Mouse (Mus musculus): ENCODE measurements at regions not wholly inside any gene's neighbourhood (a gene's known extent, or its start where the extent isn't known, plus 50 kb on each side); places are given as distances from the start of the nearest gene placed in this dataset.

DNA sequence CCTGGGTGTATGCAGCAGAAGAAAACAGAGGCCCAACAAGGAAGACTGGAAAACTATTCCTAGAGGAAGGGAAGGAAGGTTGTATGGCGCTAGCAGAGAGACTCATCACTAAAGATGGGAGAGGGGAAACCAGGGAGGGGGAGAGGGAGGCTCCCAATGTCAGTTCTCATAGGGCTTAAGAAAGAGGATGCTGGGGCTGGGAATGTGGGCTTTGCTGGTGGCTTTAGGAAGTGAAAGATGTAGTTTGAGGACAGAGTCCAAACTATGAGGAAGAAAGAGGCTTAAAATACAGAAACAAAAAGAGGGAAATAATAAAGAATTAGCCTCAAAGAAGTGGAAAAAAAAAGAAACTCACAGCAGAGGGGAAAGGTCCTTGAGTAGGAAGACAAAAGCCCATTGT is 357.0 kb downstream of the Foxo1 start:
- no peak for ATAC-seq
- H3K4me3 ChIP-seq (replicated peaks): no peak overlapping the region
- H3K4me2 ChIP-seq (replicated peaks): no peak overlapping the region
- no peaks in the 10 kb centered on the region for H3K9me3 ChIP-seq
- H3K9ac ChIP-seq (replicated peaks): no peak overlapping the region
- no peaks in the 10 kb centered on the region for H3K4me1 ChIP-seq (replicated peaks)
- no peaks in the 10 kb centered on the region for H3K36me3 ChIP-seq
- 62% methylated on average over 1 of the region's 1 CpGs for WGBS
- H3K27me3 ChIP-seq: no peaks in the 10 kb centered on the region
- H3K27ac ChIP-seq: no peak overlapping the region

GRCm38 (mm10) chr3:52622530-52622929 is 354.4 kb downstream of the Foxo1 start:
- no peak overlapping the region for H3K27ac ChIP-seq
- H3K9ac ChIP-seq (replicated peaks): no peak overlapping the region
- WGBS: 91% methylated on average over 8 of the region's 8 CpGs
- H3K4me1 ChIP-seq (replicated peaks): no peaks in the 10 kb centered on the region
- H3K36me3 ChIP-seq: no peaks in the 10 kb centered on the region
- no peak overlapping the region for H3K4me3 ChIP-seq (replicated peaks)
- no peak for ATAC-seq
- H3K27me3 ChIP-seq: no peaks in the 10 kb centered on the region
- no peaks in the 10 kb centered on the region for H3K9me3 ChIP-seq
- H3K4me2 ChIP-seq (replicated peaks): no peak overlapping the region

DNA sequence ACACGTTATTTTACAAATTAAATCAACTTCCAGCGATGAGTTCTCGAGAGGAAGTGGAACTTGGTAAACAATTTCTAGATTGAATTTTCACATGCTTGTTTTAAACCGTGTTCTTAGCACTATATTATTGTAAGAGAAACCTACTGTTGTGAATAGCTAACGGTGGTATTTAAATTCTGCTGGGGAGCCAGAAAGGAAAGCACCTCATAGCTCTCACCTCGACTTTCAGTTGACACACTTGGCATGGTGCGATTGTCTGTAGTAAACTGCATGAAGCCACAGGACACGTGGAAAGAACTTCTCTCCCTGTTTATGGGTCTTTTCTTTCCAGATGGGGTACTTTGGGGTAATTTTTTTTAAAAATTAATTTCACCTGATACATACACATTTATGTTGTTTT is 353.8 kb downstream of the Foxo1 start:
- no peaks in the 10 kb centered on the region for H3K4me1 ChIP-seq (replicated peaks)
- no peak for ATAC-seq
- no peaks in the 10 kb centered on the region for H3K36me3 ChIP-seq
- 91% methylated on average over 8 of the region's 8 CpGs for WGBS
- no peaks in the 10 kb centered on the region for H3K9me3 ChIP-seq
- no peak overlapping the region for H3K4me2 ChIP-seq (replicated peaks)
- H3K9ac ChIP-seq (replicated peaks): no peak overlapping the region
- no peak overlapping the region for H3K27ac ChIP-seq
- H3K27me3 ChIP-seq: no peaks in the 10 kb centered on the region
- no peak overlapping the region for H3K4me3 ChIP-seq (replicated peaks)

DNA sequence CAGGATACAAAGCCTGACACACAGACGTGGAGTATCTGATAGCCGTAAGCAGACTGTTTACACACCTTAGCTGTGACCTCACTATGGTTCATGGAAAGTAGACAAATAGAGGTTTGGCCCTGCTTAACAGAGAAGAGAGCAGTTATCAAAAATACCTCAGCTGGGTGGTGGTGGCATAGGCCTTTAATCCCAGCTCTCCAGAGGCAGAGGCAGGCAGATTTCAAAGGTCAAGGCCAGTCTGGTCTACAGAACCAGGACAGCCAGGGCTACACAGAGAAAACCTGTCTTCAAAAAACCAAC is 350.7 kb downstream of the Foxo1 start:
- WGBS: 90% methylated on average over 2 of the region's 2 CpGs
- H3K27me3 ChIP-seq: no peaks in the 10 kb centered on the region

DNA sequence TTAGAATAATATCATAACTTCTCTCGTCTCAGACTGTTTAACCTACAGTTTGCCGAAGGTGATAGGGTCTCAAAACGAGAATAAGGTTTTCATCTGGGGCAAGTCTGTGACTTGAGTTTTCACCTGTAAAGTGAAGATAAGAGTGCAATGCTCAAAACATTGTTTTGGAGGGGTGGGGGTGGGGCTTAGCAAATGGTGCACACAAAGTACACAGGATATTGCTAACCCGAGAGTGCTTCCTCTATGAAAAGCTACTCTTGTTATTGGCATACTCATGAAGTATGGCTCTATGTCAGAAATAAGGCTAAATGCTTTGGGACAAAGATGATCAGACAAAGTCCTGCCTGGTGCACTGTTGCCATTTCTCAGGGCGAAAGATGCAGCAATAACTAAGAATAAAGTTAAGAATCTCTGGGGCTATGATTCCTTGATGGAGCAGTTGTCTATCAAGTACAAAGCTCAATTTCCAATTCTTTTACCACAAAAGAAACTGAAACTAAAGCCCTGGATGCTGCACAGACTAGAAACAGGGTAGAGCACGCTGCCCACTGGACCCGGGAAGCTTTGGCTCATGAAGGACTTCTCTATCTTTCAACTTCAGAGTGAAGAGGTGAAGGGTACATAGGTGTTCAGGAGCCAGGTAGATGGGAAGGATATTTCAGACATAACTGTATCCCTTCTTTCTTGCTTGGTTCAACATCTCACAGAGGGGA is 350.2 kb downstream of the Foxo1 start:
- no peak for ATAC-seq
- WGBS: 89% methylated on average over 7 of the region's 7 CpGs
- Histone ChIP-seq H3K4me1 (replicated peaks) (no peaks in the 10 kb centered on the region), H3K27ac (no peak overlapping the region), H3K27me3 (no peaks in the 10 kb centered on the region), H3K9me3 (no peaks in the 10 kb centered on the region), H3K36me3 (no peaks in the 10 kb centered on the region), H3K9ac (replicated peaks) (no peak overlapping the region), H3K4me3 (replicated peaks) (no peak overlapping the region), H3K4me2 (replicated peaks) (no peak overlapping the region)

More for the DNA sequence above, 350.7 kb downstream of the Foxo1 start:
- H3K9me3 ChIP-seq: no peaks in the 10 kb centered on the region
- no peak overlapping the region for H3K4me2 ChIP-seq (replicated peaks)
- no peak for ATAC-seq
- H3K27ac ChIP-seq: no peak overlapping the region
- H3K9ac ChIP-seq (replicated peaks): no peak overlapping the region
- no peak overlapping the region for H3K4me3 ChIP-seq (replicated peaks)
- H3K36me3 ChIP-seq: no peaks in the 10 kb centered on the region
- H3K4me1 ChIP-seq (replicated peaks): no peaks in the 10 kb centered on the region

- 34% methylated on average over 8 of the region's 8 CpGs for WGBS
- no peak overlapping the region for H3K4me2 ChIP-seq (replicated peaks)
- no peak for ATAC-seq
Measured at GRCm38 (mm10) chr3:52617413-52618149, 349.4 kb downstream of the Foxo1 start.

GRCm38 (mm10) chr3:52611881-52612280 is 343.7 kb downstream of the Foxo1 start:
- Histone ChIP-seq H3K4me1 (replicated peaks) (no peaks in the 10 kb centered on the region), H3K27me3 (no peaks in the 10 kb centered on the region), H3K9me3 (no peaks in the 10 kb centered on the region), H3K4me2 (replicated peaks) (no peak overlapping the region), H3K9ac (replicated peaks) (no peak overlapping the region), H3K4me3 (replicated peaks) (no peak overlapping the region), H3K36me3 (no peaks in the 10 kb centered on the region), H3K27ac (no peak overlapping the region)
- WGBS: 93% methylated on average over 8 of the region's 8 CpGs
- no peak for ATAC-seq

More at GRCm38 (mm10) chr3:52617413-52618149, 349.4 kb downstream of the Foxo1 start:
- Histone ChIP-seq H3K4me1 (replicated peaks) (no peaks in the 10 kb centered on the region), H3K9me3 (no peaks in the 10 kb centered on the region), H3K36me3 (no peaks in the 10 kb centered on the region), H3K4me3 (replicated peaks) (no peak overlapping the region), H3K27me3 (no peaks in the 10 kb centered on the region), H3K9ac (replicated peaks) (no peak overlapping the region), H3K27ac (no peak overlapping the region)

DNA sequence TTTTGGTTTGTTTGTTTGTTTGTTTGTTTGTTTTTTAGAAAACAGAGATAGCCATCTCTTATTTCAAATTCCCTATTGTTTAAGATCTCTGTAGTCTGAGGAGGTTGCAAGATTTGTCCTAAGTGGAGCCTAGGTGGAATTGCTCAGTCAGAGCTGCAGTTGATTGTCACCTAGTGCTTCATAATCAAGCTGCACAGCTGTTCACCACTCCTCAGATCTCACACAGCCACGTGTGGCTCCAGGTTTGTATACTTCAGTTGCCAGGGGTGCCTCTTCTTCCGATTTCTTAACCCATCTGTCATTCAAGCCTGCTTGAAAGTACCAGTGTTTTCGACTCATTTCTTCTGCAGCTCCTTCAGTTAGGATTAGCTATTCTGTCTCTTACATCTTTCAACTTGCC is 342.3 kb downstream of the Foxo1 start:
- ATAC-seq: no peak

DNA sequence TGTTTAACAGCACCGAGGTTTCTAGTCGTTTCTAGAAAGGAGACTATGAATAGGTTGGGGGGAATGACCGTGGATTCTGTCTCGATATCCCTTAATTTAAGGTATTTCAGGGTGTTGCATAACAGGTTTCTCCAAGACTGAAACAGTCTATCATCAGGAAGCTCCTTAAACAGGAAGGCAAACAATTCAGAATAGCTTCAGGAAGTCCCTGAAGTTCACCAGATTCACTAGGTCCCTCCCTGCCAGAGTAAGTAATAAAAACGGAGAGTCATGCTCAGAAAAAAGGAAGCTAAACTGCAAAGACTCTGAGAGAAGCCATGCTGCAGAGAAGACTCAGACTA is 339.9 kb downstream of the Foxo1 start:
- H3K4me3 ChIP-seq (replicated peaks): no peak overlapping the region
- H3K36me3 ChIP-seq: no peaks in the 10 kb centered on the region
- no peaks in the 10 kb centered on the region for H3K9me3 ChIP-seq
- ATAC-seq: no peak
- H3K4me1 ChIP-seq (replicated peaks): peaks cover 11% of the 10 kb centered on the region
- 0 out of 2 replicates have a peak, but pooled peaks cover 3% of the 10 kb centered on the region for H3K27me3 ChIP-seq
- no peak overlapping the region for H3K27ac ChIP-seq
- 93% methylated on average over 5 of the region's 5 CpGs for WGBS
- no peak overlapping the region for H3K9ac ChIP-seq (replicated peaks)
- H3K4me2 ChIP-seq (replicated peaks): no peak overlapping the region

More for the DNA sequence above, 342.3 kb downstream of the Foxo1 start:
- Histone ChIP-seq H3K9me3 (no peaks in the 10 kb centered on the region), H3K9ac (replicated peaks) (no peak overlapping the region), H3K27ac (no peak overlapping the region), H3K4me3 (replicated peaks) (no peak overlapping the region), H3K4me1 (replicated peaks) (peaks cover 1% of the 10 kb centered on the region), H3K27me3 (no peaks in the 10 kb centered on the region), H3K36me3 (no peaks in the 10 kb centered on the region), H3K4me2 (replicated peaks) (no peak overlapping the region)
- WGBS: 80% methylated on average over 3 of the region's 3 CpGs

GRCm38 (mm10) chr3:52607379-52608085 is 339.4 kb downstream of the Foxo1 start:
- Histone ChIP-seq H3K9me3 (no peaks in the 10 kb centered on the region), H3K27ac (no peak overlapping the region), H3K27me3 (0 out of 2 replicates have a peak, but pooled peaks cover 3% of the 10 kb centered on the region), H3K36me3 (no peaks in the 10 kb centered on the region), H3K4me2 (replicated peaks) (no peak overlapping the region), H3K9ac (replicated peaks) (no peak overlapping the region), H3K4me3 (replicated peaks) (no peak overlapping the region), H3K4me1 (replicated peaks) (peaks cover 11% of the 10 kb centered on the region)
- 92% methylated on average over 12 of the region's 12 CpGs for WGBS
- no peak for ATAC-seq

GRCm38 (mm10) chr3:52605261-52605771 is 337.2 kb downstream of the Foxo1 start:
- Histone ChIP-seq H3K4me2 (replicated peaks) (no peak overlapping the region), H3K27me3 (0 out of 2 replicates have a peak, but pooled peaks cover 3% of the 10 kb centered on the region), H3K36me3 (no peaks in the 10 kb centered on the region), H3K9ac (replicated peaks) (no peak overlapping the region), H3K9me3 (no peaks in the 10 kb centered on the region), H3K4me3 (replicated peaks) (no peak overlapping the region), H3K27ac (no peak overlapping the region), H3K4me1 (replicated peaks) (peaks cover 11% of the 10 kb centered on the region)
- peak; percentile 89 for ATAC-seq
- WGBS: 30% methylated on average over 6 of the region's 6 CpGs

DNA sequence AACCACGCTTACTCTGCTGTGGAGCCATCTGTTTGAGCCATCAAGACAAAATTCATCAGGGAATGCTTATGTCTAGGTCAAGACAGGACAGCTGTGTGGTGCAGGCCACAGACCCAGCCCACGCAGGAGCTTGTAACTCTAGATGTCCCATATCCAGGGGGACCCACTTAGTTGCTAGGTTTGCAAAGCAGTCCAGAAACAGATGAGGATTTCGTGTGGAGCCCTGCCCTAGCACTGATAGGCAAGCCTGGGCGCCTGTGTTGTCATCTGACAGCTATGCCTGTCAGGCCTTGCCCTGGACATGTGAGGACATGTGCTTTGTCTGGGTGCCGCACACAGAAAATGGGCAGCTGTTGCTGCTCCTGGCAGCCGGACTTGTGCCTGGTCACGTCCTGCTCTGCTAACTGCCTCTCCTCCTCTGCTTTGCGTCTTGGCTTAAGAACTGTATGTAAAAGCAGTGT is 335.1 kb downstream of the Foxo1 start:
- no peak for ATAC-seq
- no peak overlapping the region for H3K4me2 ChIP-seq (replicated peaks)
- peaks cover 11% of the 10 kb centered on the region for H3K4me1 ChIP-seq (replicated peaks)
- no peak overlapping the region for H3K27ac ChIP-seq
- H3K9me3 ChIP-seq: no peaks in the 10 kb centered on the region
- WGBS: 82% methylated on average over 8 of the region's 8 CpGs
- H3K4me3 ChIP-seq (replicated peaks): no peak overlapping the region
- H3K36me3 ChIP-seq: no peaks in the 10 kb centered on the region
- H3K9ac ChIP-seq (replicated peaks): no peak overlapping the region
- 0 out of 2 replicates have a peak, but pooled peaks cover 3% of the 10 kb centered on the region for H3K27me3 ChIP-seq

All from midbrain, embryonic 13.5 days (tissue).